20 mouse cellular contexts compared by ENCODE assay signal in the genomic region with DNA sequence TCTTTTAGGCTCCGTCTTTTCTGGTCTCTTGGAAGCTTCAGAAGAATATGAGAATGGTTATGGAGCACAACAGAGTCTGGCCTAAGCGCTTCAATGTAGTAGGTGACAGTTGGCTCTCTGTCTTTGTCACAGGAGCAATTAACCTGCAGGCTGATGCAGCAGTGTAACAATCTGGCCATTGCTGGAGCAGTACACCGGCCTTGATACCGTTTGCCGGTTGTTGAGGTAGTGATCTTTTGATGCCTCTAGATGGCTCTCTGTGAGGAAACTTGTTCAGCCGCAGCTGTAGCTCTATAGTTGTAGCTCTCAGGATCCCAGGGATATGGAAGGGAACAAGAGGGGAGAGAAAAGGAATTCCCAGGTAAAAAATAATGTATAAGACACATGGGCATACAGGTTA.
DNase-seq lines count a peak whose midpoint lies in the region; ATAC-seq and TF ChIP-seq lines count a peak whose summit lies in the region.
"Had no signal": no experiment of that assay in that cellular context is flagged by ENCODE, and none has a peak within 500 bp of the region (broad histone marks: within the 10 kb centered on the region; RNA-seq: fewer than 3 reads in every experiment).

No protein-coding gene starts in this region.

- H3K27ac ChIP-seq in kidney, postnatal 0 days: no peak overlapping the region
- H3K27ac ChIP-seq in midbrain, embryonic 14.5 days (replicated peaks; ENCODE audit: low read depth, low read length): no peak overlapping the region
- H3K27ac ChIP-seq in midbrain, embryonic 10.5 days (replicated peaks): no peak overlapping the region
- H3K27ac ChIP-seq: embryonic facial prominence, embryonic 12.5 days; forebrain, embryonic 12.5 days; heart, embryonic 10.5 days had no signal

- H3K4me1 ChIP-seq in kidney, postnatal 0 days (replicated peaks; ENCODE audit: insufficient read depth, low read length): no peaks in the 10 kb centered on the region
- 0 out of 2 replicates have a peak, but pooled peaks cover 5% of the 10 kb centered on the region for H3K4me1 ChIP-seq in midbrain, embryonic 14.5 days (ENCODE audit: control insufficient read depth, insufficient read depth, low read length)
- peaks cover 13% of the 10 kb centered on the region for H3K4me1 ChIP-seq in midbrain, embryonic 10.5 days
- H3K4me1 ChIP-seq: embryonic facial prominence, embryonic 12.5 days; heart, embryonic 10.5 days had no signal

- TF ChIP-seq CTCF in kidney, postnatal 0 days (IDR thresholded peaks at IDR 0.05; ENCODE audit: low read depth): peak; percentile 23; the same call in 1 of the 2 replicates

- WGBS in kidney, postnatal 0 days: 43% methylated on average over 6 of the region's 6 CpGs
- 61% methylated on average over 6 of the region's 6 CpGs for WGBS in midbrain, embryonic 14.5 days
- 71% methylated on average over 6 of the region's 6 CpGs for WGBS in midbrain, embryonic 10.5 days

- no peak for DNase-seq in frontal cortex, postnatal 10 days (ENCODE audit: low spot score in 2 of 2)
- peak; percentile 24 for DNase-seq in kidney, postnatal 0 days (ENCODE audit: low spot score)
- no peak for DNase-seq in kidney, adult 18-20 months
- DNase-seq in midbrain, embryonic 14.5 days: peak; percentile 30
- DNase-seq in midbrain, embryonic 10.5 days (ENCODE audit: low spot score): no peak
- peak; percentile 32 for DNase-seq in induced T-regulatory cell, adult 2 months (ENCODE audit: low read depth)
- no peak for DNase-seq in right cerebral cortex, postnatal 4 days
- DNase-seq: adrenal gland, postnatal 10 days; cerebellum, adult 11-12 months; cerebellum, adult 9-10 months; gastrocnemius, postnatal 10 days; heart, adult 18-20 months; heart, postnatal 10 days; heart, postnatal 4 days had no signal

- H3K36me3 ChIP-seq in kidney, postnatal 0 days (ENCODE audit: insufficient read depth, low read length): no peaks in the 10 kb centered on the region
- no peaks in the 10 kb centered on the region for H3K36me3 ChIP-seq in midbrain, embryonic 14.5 days (ENCODE audit: control insufficient read depth, insufficient read depth, low read length)
- no peaks in the 10 kb centered on the region for H3K36me3 ChIP-seq in midbrain, embryonic 10.5 days
- H3K36me3 ChIP-seq: embryonic facial prominence, embryonic 12.5 days; forebrain, embryonic 12.5 days; heart, embryonic 10.5 days had no signal

- H3K9me3 ChIP-seq in kidney, postnatal 0 days (replicated peaks; ENCODE audit: low read length): no peaks in the 10 kb centered on the region
- H3K9me3 ChIP-seq in midbrain, embryonic 14.5 days (ENCODE audit: control insufficient read depth, low read length): no peaks in the 10 kb centered on the region
- H3K9me3 ChIP-seq in midbrain, embryonic 10.5 days (replicated peaks): no peaks in the 10 kb centered on the region
- H3K9me3 ChIP-seq: embryonic facial prominence, embryonic 12.5 days; forebrain, embryonic 12.5 days; heart, embryonic 10.5 days had no signal

- no peak overlapping the region for H3K4me3 ChIP-seq in kidney, postnatal 0 days (replicated peaks; ENCODE audit: low read depth, low read length)
- H3K4me3 ChIP-seq in midbrain, embryonic 14.5 days (replicated peaks; ENCODE audit: low read depth, low read length): no peak overlapping the region
- H3K4me3 ChIP-seq in midbrain, embryonic 10.5 days: no peak overlapping the region
- H3K4me3 ChIP-seq: embryonic facial prominence, embryonic 12.5 days; forebrain, embryonic 12.5 days; heart, embryonic 10.5 days had no signal

- H3K4me2 ChIP-seq in kidney, postnatal 0 days (ENCODE audit: low read length): no peak overlapping the region
- no peak overlapping the region for H3K4me2 ChIP-seq in midbrain, embryonic 14.5 days (ENCODE audit: low read length)
- H3K4me2 ChIP-seq: embryonic facial prominence, embryonic 12.5 days; forebrain, embryonic 12.5 days had no signal

- 0 out of 2 replicates have a peak, but pooled peaks have one; percentile 42 for ATAC-seq in frontal cortex, adult (ENCODE audit: low TSS enrichment)
- no peak for ATAC-seq in kidney, postnatal 0 days (replicated peaks; ENCODE audit: low FRiP score, low read depth)
- ATAC-seq in midbrain, embryonic 14.5 days (ENCODE audit: low FRiP score, low TSS enrichment): no peak
- ATAC-seq: forebrain, embryonic 16.5 days; intestine, embryonic 16.5 days had no signal

- H3K9ac ChIP-seq in kidney, postnatal 0 days (ENCODE audit: low read depth, low read length): no peak overlapping the region
- H3K9ac ChIP-seq in midbrain, embryonic 14.5 days (replicated peaks; ENCODE audit: low read length): no peak overlapping the region
- H3K9ac ChIP-seq: embryonic facial prominence, embryonic 12.5 days; forebrain, embryonic 12.5 days had no signal

- no peaks in the 10 kb centered on the region for H3K27me3 ChIP-seq in kidney, postnatal 0 days (ENCODE audit: insufficient read depth, low read length)
- no peaks in the 10 kb centered on the region for H3K27me3 ChIP-seq in midbrain, embryonic 14.5 days (ENCODE audit: control insufficient read depth, insufficient read depth, low read length)
- no peaks in the 10 kb centered on the region for H3K27me3 ChIP-seq in midbrain, embryonic 10.5 days (ENCODE audit: low read depth, poor library complexity, severe bottlenecking)
- H3K27me3 ChIP-seq: embryonic facial prominence, embryonic 12.5 days; forebrain, embryonic 12.5 days had no signal

Comparison
In these comparisons a context has a peak if more than half of its experiments do, and no peak if none do; other contexts are left out.
1. DNase-seq: peak in kidney, postnatal 0 days (single experiment), midbrain, embryonic 14.5 days (single experiment) and induced T-regulatory cell, adult 2 months (single experiment); none in frontal cortex, postnatal 10 days (0 of 2), kidney, adult 18-20 months (single experiment), midbrain, embryonic 10.5 days (single experiment) and right cerebral cortex, postnatal 4 days (single experiment).